Mouse (Mus musculus) liver, embryonic 12.5 days (tissue): ENCODE data around the gene Eif4b. TPM values are rescaled to one million over a fixed set of nuclear protein-coding genes. Genes with fewer than 3 reads are reported as not detected.

Experiments used
- ATAC-seq: fragments of 200-750 bp; cut with Nextera tagmentation; 2 replicates; pipeline ENCODE4 v1.8.0; 2017; ENCODE audit warnings: moderate number of reproducible peaks, mild to moderate bottlenecking, moderate library complexity
- H3K27ac ChIP-seq: fragments of 300-500 bp; sonication (generic); 2 replicates; pipeline ENCODE4 v1.5.1; 2016; ENCODE audit warnings: mild to moderate bottlenecking
- H3K27me3 ChIP-seq: fragments of 300-500 bp; sonication (generic); replicated peaks from 2 replicates; pipeline ENCODE4 v1.6.1; 2016; ENCODE audit warnings: mild to moderate bottlenecking, moderate library complexity
- H3K36me3 ChIP-seq: fragments of 300-500 bp; sonication (generic); 2 replicates; pipeline ENCODE4 v1.6.1; 2016; ENCODE audit warnings: mild to moderate bottlenecking, moderate library complexity
- H3K4me1 ChIP-seq: fragments of 300-500 bp; sonication (generic); 2 replicates; pipeline ENCODE4 v1.6.1; 2016
- H3K4me2 ChIP-seq: fragments of 300-500 bp; sonication (generic); 2 replicates; pipeline ENCODE4 v1.6.1; 2016; ENCODE audit warnings: mild to moderate bottlenecking, moderate library complexity
- H3K4me3 ChIP-seq: fragments of 300-500 bp; sonication (generic); 2 replicates; pipeline ENCODE4 v1.5.1; 2016; ENCODE audit warnings: mild to moderate bottlenecking, moderate library complexity
- H3K9ac ChIP-seq: fragments of 300-500 bp; sonication (generic); 2 replicates; pipeline ENCODE4 v1.6.1; 2016; ENCODE audit warnings: mild to moderate bottlenecking, moderate library complexity
- H3K9me3 ChIP-seq: fragments of 300-500 bp; sonication (generic); replicated peaks from 2 replicates; pipeline ENCODE4 v1.6.1; 2016; ENCODE audit warnings: mild to moderate bottlenecking, moderate library complexity
- WGBS: fragments of 180-500 bp; shearing (Covaris S2); methylation state at CpG from one replicate; pipeline ENCODE4 v1.1.7; 2016; ENCODE audit not compliant: insufficient replicate concordance; 5-methylcytosine and 5-hydroxymethylcytosine counted together
- polyA plus RNA-seq: library from polyadenylated mRNA; unstranded; fragments of >200 nt; fragmentation: Nextera tagmentation; extraction: Ambion mirVana; gene quantifications from 2 replicates; pipeline ENCODE4 v1.2.1, GENCODE M21; 2016

The Eif4b gene
- polyA plus RNA-seq, 1 experiment from 2014 or later = 91.7 TPM

DNA sequence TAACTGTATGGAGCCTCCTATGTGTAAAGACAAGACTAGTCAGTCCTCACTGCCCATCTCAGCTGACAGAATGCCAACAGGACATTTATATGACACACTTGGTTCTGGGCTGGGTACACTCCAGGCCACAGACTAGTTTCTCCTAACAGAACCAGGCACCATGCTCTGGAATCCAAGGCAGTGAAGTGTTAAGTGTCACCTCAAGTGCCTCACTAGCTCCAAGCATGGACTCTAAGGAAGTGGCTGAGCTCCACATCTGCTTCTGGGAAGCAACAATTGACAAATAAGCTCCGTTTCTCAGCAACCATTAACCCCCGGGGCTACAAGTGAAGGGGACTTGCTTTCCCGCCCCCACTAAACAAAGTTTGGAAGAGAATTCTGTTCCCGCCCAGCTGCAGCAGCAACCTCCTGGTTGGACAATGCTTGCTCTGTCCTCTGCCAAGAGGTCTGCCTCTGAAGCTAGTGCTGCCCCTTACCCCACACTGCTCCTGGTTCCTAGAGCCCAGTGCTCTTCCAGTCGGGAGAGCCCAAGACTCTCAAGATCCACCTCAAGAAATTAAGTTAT, 24.5 kb downstream of the Eif4b start:
- no peak overlapping the region for H3K9ac ChIP-seq
- H3K4me2 ChIP-seq = no peak overlapping the region
- WGBS = 49% methylated on average over 5 of the region's 5 CpGs
- peaks cover 46% of the 10 kb centered on the region for H3K4me1 ChIP-seq
- no peaks in the 10 kb centered on the region for H3K9me3 ChIP-seq
- H3K27ac ChIP-seq = no peak overlapping the region
- H3K4me3 ChIP-seq = no peak overlapping the region
- H3K36me3 ChIP-seq = peaks cover 55% of the 10 kb centered on the region
- peaks cover 41% of the 10 kb centered on the region for H3K27me3 ChIP-seq
- no peak for ATAC-seq

- no peak overlapping the region for H3K4me3 ChIP-seq
- H3K36me3 ChIP-seq = peaks cover 43% of the 10 kb centered on the region
- WGBS = 48% methylated on average over 5 of the region's 5 CpGs
- ATAC-seq = no peak
- 0 out of 2 replicates have a peak overlapping the region, but pooled peaks have one; percentile 61 for H3K9ac ChIP-seq
- no peaks in the 10 kb centered on the region for H3K9me3 ChIP-seq
- peak overlapping the region; percentile 97 for H3K4me2 ChIP-seq
- peaks cover 58% of the 10 kb centered on the region for H3K4me1 ChIP-seq
- H3K27me3 ChIP-seq = peaks cover 53% of the 10 kb centered on the region
- H3K27ac ChIP-seq = no peak overlapping the region
Observed at GRCm38 (mm10) chr15:102099260-102099659, 25.7 kb downstream of the Eif4b start.

GRCm38 (mm10) chr15:102099771-102100160, 26.2 kb downstream of the Eif4b start:
- WGBS = 19% methylated on average over 8 of the region's 8 CpGs
- no peak for ATAC-seq

DNA sequence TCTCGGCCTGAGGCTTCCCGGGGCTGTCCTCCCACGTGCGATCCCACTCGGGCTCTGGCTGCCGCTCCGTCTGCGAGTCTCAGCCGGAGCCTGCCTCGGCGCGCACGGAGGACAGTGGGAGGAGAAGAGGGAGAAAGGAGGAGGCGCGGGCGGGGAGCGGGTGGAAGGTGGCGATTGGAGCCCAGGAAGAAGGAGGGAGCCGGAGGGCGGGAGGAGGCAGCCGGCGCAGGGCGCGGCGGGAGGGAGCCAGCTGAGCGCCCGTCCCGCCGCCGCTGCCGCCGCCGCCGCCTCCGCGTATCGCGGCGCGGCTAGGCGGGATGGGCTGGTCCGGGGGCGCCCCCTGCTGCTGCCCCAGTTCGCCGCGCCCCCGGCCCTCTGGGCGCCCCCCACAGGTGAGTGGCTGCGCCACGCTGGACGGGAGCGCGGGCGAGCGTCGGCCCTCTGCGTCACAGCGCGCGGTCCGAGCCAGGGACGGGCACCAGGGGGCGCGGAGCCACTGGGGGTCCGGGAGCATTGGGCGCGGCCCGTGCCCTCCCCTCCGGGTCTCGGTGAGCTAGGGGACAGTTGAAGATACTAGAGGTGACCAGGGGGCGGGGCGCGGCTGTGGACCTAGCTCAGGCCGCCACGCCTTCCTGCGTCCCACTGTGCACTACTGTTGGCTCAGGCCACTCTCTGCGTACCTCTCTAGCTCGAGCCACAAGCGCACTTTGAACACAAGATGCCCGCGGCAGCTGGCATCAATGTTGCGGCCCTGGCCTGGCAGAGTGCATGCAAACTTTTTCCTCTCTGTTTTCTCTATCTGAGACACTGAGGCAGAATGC, 26.8 kb downstream of the Eif4b start, which contains the start of gene Tns2:
Gene Tns2, plus strand, starts transcription at position 253 of the 821 bp plus-strand sequence.
- H3K4me3 ChIP-seq = peak within 1 kb of the TSS; percentile 65
- H3K27me3 ChIP-seq = peaks cover 64% of the 10 kb centered on the region
- H3K4me2 ChIP-seq = peak within 1 kb of the TSS; percentile 97
- no peaks in the 10 kb centered on the region for H3K9me3 ChIP-seq
- H3K4me1 ChIP-seq = peaks cover 60% of the 10 kb centered on the region
- peaks cover 32% of the 10 kb centered on the region for H3K36me3 ChIP-seq
- peak; percentile 57 for ATAC-seq
- WGBS = 1% methylated on average over 75 of the region's 82 CpGs
- peak within 1 kb of the TSS; percentile 70 for H3K27ac ChIP-seq
- H3K9ac ChIP-seq = peak within 1 kb of the TSS; percentile 61

More at GRCm38 (mm10) chr15:102099771-102100160, 26.2 kb downstream of the Eif4b start:
- Histone ChIP-seq H3K9ac (peak overlapping the region; percentile 61), H3K9me3 (no peaks in the 10 kb centered on the region), H3K4me1 (peaks cover 59% of the 10 kb centered on the region), H3K27ac (peak overlapping the region; percentile 70), H3K4me3 (peak overlapping the region; percentile 65), H3K27me3 (peaks cover 58% of the 10 kb centered on the region), H3K36me3 (peaks cover 38% of the 10 kb centered on the region), H3K4me2 (peak overlapping the region; percentile 97)

- no peaks in the 10 kb centered on the region for H3K9me3 ChIP-seq
- peak overlapping the region; percentile 65 for H3K4me3 ChIP-seq
- H3K9ac ChIP-seq = no peak overlapping the region; the same call in 1 of the 2 replicates
- peak overlapping the region; percentile 70 for H3K27ac ChIP-seq
- peaks cover 72% of the 10 kb centered on the region for H3K27me3 ChIP-seq
- peaks cover 67% of the 10 kb centered on the region for H3K4me1 ChIP-seq
- H3K4me2 ChIP-seq = peak overlapping the region; percentile 97
- no peak for ATAC-seq
- H3K36me3 ChIP-seq = peaks cover 25% of the 10 kb centered on the region
- WGBS = 37% methylated on average over 10 of the region's 10 CpGs
Observed at GRCm38 (mm10) chr15:102100996-102101671, 27.6 kb downstream of the Eif4b start.

GRCm38 (mm10) chr15:102101672-102102541, 28.3 kb downstream of the Eif4b start:
- ATAC-seq = no peak
- Histone ChIP-seq H3K4me1 (peaks cover 75% of the 10 kb centered on the region), H3K9ac (peak overlapping the region; percentile 33; the same call in 1 of the 2 replicates), H3K4me3 (0 out of 2 replicates have a peak overlapping the region, but pooled peaks have one; percentile 43), H3K27ac (peak overlapping the region; percentile 70), H3K4me2 (peak overlapping the region; percentile 97), H3K9me3 (no peaks in the 10 kb centered on the region), H3K36me3 (peaks cover 18% of the 10 kb centered on the region), H3K27me3 (peaks cover 80% of the 10 kb centered on the region)
- WGBS = 36% methylated on average over 11 of the region's 11 CpGs

- peaks cover 87% of the 10 kb centered on the region for H3K27me3 ChIP-seq
- peak overlapping the region; percentile 97 for H3K4me2 ChIP-seq
- peak overlapping the region; percentile 70 for H3K27ac ChIP-seq
- ATAC-seq = no peak
- peak overlapping the region; percentile 43 for H3K4me3 ChIP-seq
- peaks cover 10% of the 10 kb centered on the region for H3K36me3 ChIP-seq
- WGBS = 32% methylated on average over 6 of the region's 6 CpGs
- H3K9ac ChIP-seq = peak overlapping the region; percentile 49; the same call in 1 of the 2 replicates
- peaks cover 82% of the 10 kb centered on the region for H3K4me1 ChIP-seq
- no peaks in the 10 kb centered on the region for H3K9me3 ChIP-seq
Observed at GRCm38 (mm10) chr15:102102548-102103121, 29.1 kb downstream of the Eif4b start.

GRCm38 (mm10) chr15:102103371-102103946, 29.9 kb downstream of the Eif4b start:
- Histone ChIP-seq H3K4me1 (peaks cover 85% of the 10 kb centered on the region), H3K9me3 (no peaks in the 10 kb centered on the region), H3K9ac (peak overlapping the region; percentile 49; the same call in 1 of the 2 replicates), H3K27ac (peak overlapping the region; percentile 70), H3K4me3 (peak overlapping the region; percentile 43), H3K27me3 (peaks cover 90% of the 10 kb centered on the region), H3K4me2 (peak overlapping the region; percentile 97), H3K36me3 (peaks cover 2% of the 10 kb centered on the region; the same call in 1 of the 2 replicates)
- ATAC-seq = no peak
- WGBS = 18% methylated on average over 14 of the region's 14 CpGs

GRCm38 (mm10) chr15:102103947-102104555, 30.5 kb downstream of the Eif4b start:
- no peak for ATAC-seq
- Histone ChIP-seq H3K36me3 (no peaks in the 10 kb centered on the region), H3K4me2 (peak overlapping the region; percentile 97), H3K27me3 (peaks cover 88% of the 10 kb centered on the region), H3K27ac (peak overlapping the region; percentile 13; the same call in 1 of the 2 replicates), H3K4me1 (peaks cover 84% of the 10 kb centered on the region), H3K4me3 (peak overlapping the region; percentile 43), H3K9me3 (no peaks in the 10 kb centered on the region), H3K9ac (no peak overlapping the region; the same call in 1 of the 2 replicates)
- 50% methylated on average over 12 of the region's 12 CpGs for WGBS

- ATAC-seq = no peak
- H3K27ac ChIP-seq = no peak overlapping the region
- no peaks in the 10 kb centered on the region for H3K9me3 ChIP-seq
- H3K4me1 ChIP-seq = peaks cover 71% of the 10 kb centered on the region
- H3K9ac ChIP-seq = no peak overlapping the region
- H3K4me2 ChIP-seq = no peak overlapping the region
- 49% methylated on average over 5 of the region's 5 CpGs for WGBS
- H3K4me3 ChIP-seq = no peak overlapping the region
- peaks cover 76% of the 10 kb centered on the region for H3K27me3 ChIP-seq
- 0 out of 2 replicates have a peak, but pooled peaks cover 7% of the 10 kb centered on the region for H3K36me3 ChIP-seq
Observed at GRCm38 (mm10) chr15:102105360-102105759, 31.8 kb downstream of the Eif4b start.
